Mouse (Mus musculus): ENCODE results near the gene Gm14308. TPM values are rescaled to one million over a fixed set of nuclear protein-coding genes. Genes with fewer than 3 reads are reported as not detected.
"Not testable (repeated sequence)": the region's sequence is repeated elsewhere in the genome, so short reads cannot be mapped to it uniquely, and the experiment has no call there.

The Gm14308 gene
- 1 to 10 TPM; 3.6 to 5.9 TPM for total RNA-seq (2021)
- long read RNA-seq, experiment 1, partial matches to known transcripts, result 2 of 5 reads
- long read RNA-seq, experiment 1, other reads (novel, unspliced or antisense), result 2 of 5 reads
- long read RNA-seq, experiment 2, partial matches to known transcripts, result 0 of 2 reads
- long read RNA-seq, experiment 2, other reads (novel, unspliced or antisense), result 0 of 2 reads

- DNase-seq (ENCODE audit: low spot score in 2 of 2), result not testable (repeated sequence)
These were observed at the start of gene Gm14308 for GRCm38 (mm10) chr2:176636244-176636643. Gene Gm14308 (minus strand): TSS chr2:176636344.

GRCm38 (mm10) chr2:176670222-176670621, 34.1 kb upstream of the Gm14308 start, which contains the start of gene Zfp973:
Gene Zfp973 (plus strand): TSS chr2:176670522.
- DNase-seq (ENCODE audit: low spot score in 2 of 2), result not testable (repeated sequence)

Other genes with a start within 250 kb of the Gm14308 start
- gene Gm14435, start 212.8 kb downstream of the Gm14308 start, total RNA-seq (2021), result 10 to 100 TPM in 1 of 2 experiments, 1 to 10 TPM in 1; 8.4 to 15.4 TPM
- gene Gm14434, start 149.6 kb downstream of the Gm14308 start, total RNA-seq (2021), result not detected
- gene Zfp967, start 115.3 kb downstream of the Gm14308 start, total RNA-seq (2021), result not detected
- 10 to 100 TPM in 1 of 2 experiments, 1 to 10 TPM in 1; 8.5 to 10.9 TPM for gene Zfp973, start 34.2 kb upstream of the Gm14308 start, total RNA-seq (2021)
- 10 to 100 TPM; 11.6 to 13.3 TPM for gene Gm14305, start 72.0 kb upstream of the Gm14308 start, total RNA-seq (2021)
- gene Gm14295, start 162.3 kb upstream of the Gm14308 start, total RNA-seq (2021), result 10 to 100 TPM in 1 of 2 experiments, 1 to 10 TPM in 1; 9.4 to 11.3 TPM
- gene Gm14408, start 194.8 kb upstream of the Gm14308 start, total RNA-seq (2021), result not detected